Mouse (Mus musculus) right cerebral cortex, postnatal 36 days (tissue): ENCODE measurements around the gene Eprs.
"Not testable (repeated sequence)": the region's sequence is repeated elsewhere in the genome, so short reads cannot be mapped to it uniquely, and the experiment has no call there.

Experiments used
- DNase-seq, 2 experiments: peaks; one replicate each; pipeline ENCODE4 v3.0.0; 2022; ENCODE audit warnings: low spot score in 2 of 2, mixed read lengths in 1 of 2

Eprs gene

DNA sequence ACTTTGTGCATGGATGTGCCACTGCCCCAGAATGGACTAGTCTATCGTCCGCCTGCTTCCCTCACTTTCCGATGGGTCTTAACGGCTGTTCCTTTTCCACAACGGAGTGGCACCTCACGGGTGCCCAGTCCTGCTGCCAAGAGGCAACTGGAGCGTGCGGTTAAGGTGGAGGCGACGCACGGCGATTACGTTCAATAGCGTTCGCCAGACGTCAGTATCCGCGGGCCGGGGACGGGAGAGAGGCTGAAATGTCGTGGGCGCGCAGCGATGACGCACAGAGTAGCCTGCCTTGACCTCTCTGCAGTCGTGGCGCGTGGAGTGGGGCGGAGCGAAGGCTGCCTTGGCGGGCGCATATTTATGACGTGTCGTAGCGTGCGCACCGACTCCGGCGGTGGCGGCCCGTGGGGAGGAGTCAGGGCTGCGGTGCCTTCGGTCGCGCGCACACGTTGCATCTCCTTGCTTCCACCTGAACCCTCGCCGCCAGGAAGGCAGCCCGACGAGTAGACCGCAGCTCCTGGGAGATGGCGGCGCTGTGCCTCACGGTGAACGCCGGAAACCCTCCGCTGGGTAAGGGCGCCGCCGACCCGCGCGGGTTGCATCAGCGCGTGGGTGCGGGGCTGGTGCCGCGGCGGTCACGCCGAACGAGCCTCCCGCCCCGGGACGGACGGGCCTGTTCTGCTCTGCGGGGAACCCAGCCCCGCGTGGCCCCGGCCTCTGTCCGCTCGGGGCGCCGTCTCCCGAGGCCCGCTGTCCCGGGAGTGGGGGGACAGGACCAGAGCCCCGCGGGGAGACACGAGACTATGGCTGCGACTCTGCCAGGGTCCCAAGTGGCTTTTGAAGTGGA lies at the start of gene Eprs:
Eprs (plus strand) TSS at position 368 of the 844 bp plus-strand sequence.
- DNase-seq: peak; percentile 98 to 99

DNA sequence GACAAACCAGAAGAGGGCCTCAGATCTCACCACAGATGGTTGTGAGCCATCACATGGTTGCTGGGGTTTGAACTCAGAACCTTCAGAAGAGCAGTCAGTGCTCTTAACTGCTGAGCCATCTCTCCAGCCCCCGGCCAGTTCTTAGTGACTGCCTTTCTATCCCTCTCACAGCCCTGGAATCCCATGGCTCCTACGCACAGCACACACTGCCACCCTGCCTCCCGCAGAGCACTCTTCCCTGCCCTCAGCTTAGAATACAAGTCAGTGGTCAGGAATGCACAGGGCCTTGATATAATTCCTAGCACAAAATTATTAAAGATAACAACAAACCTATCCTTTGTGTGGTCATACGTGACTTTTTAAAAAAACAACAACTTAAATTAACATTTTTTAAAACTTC lies 48.3 kb upstream of the Eprs start:
- no peak for DNase-seq

DNA sequence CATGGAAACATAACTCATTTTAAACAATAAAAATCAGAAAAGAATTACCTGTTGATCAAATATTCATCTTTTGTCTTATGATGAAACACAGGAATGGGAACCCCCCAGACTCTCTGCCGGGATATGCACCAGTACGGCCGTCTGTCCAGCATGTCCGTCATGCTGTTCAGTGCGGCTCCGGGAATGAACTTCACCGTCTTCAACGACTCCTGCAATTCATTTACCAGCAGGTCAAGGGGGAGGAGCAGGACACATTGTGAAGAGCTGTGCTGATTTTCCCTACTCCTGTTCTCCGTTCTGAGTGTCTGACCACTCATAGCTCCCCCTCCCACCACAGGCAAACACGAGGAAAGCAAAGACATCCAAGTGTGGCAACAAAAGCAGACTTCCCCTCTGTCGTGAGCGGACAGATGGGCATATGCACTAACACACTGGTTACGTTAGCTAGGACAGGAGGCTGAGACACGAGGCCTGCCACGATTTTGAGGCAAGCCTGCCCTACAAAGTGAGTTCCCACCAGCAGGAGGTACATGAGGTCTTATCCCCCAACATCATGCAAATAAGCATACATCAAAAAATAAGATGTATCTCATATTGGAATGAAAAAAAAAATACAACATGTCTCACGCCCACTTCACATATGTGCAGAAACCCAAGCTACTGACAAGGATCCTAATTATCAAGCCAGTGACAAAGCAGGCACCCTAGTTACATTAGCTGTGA lies 46.8 kb upstream of the Eprs start:
- peak in 1 of 2 experiments; percentile 31 for DNase-seq

DNA sequence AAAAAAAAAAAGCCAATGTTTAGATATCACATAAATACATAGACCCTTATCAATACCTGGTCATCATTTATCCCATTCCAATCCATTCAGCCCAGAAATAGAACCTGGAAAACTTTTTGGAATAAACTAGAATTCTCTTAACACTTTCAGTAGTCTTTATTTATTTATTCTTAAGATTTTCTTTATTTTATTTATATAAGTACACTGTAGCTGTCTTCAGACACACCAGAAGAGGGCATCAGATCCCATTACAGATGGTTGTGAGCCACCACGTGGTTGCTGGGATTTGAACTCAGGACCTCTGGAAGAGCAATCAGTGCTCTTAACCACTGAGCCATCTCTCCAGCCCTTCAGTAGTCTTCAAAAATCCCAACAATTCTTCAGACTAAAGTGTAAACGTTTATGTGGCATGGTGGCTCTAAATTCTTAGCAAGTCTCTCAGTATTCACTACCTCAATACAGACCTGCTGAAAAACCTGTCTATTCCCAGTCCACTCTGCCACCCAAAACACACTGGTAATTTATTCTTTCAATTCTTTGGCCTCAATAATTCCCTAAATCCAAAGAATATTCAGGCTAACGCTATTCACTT lies 35.0 kb upstream of the Eprs start:
- not testable (repeated sequence) for DNase-seq

DNA sequence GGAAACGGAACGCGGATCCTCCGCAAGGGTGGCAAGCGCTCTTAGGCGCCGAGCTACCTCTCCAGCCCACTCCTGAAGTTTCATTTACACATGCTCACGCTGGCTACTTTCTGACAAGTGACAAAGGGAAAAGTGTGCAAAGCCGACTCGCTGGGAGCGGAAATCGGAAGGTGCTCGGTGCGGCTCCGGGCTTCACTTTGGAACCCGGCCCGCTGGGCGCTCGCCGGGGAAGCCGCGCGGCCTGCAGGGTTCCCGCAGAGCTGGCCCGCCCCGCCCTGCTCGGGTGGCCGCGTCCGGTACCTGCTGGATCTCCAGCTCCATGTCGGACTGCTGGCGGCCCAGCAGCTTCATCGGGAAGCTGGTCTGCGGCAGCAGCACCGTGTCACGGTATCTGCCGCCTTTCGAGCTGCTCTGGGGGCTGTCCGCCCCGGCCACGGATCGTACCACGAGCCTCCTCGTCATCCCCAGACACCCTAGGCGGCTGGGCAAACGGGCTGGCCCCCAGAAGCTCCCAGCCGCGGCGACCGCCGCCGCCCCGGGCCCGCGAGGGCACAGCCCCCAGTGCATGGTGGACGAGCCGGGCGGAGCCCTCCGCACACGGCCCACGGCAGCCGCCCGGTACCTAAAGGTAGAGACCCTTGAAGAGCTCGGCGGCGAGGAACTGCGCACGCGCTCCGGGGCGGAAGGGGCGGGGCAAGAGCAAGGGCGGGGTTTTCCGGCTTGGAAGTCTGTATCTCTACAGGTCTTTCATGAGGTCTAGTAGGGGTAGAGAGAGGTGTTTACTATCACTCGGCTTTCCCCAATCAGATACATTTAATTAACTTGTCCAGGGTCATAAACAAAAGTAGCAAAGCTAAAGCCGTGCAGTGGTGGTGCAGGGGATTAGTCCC lies 33.9 kb upstream of the Eprs start, which contains the start of gene Iars2:
Iars2 (minus strand) TSS at position 676 of the 890 bp plus-strand sequence.
- DNase-seq: peak; percentile 78 to 81

DNA sequence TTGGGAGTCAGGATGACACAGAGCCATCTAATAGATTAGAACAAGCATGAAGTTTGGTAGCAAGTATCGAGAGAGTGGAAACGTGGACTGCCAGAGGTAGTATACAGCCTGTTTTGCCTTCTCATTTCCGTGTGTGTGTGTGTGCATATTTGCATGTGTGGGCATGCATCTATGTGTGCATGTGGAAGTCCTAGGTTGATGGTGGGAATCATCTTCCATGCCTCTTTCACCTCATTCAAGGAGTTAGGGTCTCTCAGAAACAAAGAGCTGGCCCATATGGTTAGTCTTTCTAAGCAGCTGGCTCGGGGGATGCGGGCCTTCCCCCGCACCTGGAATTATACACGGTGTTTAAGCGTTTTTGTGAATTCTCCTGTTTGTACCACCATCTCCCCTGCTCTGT lies 33.0 kb upstream of the Eprs start:
- DNase-seq: no peak

DNA sequence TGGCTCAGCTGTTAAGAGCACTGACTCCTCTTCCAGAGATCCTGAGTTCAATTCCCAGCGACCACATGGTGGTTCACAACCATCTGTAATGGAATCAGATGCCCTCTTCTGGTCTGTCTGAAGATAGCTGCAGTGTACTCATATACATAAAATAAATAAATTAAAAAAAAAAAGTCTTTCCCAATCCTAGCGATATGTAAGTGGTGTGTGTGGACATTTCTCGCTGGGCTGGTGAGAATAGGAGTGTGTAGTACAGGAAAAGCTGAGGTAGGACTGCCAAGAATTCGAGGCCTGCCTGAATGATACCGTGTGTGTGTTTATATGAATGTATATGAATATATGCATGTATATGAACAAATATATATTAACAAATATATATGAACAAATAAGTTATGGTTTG lies 31.5 kb upstream of the Eprs start:
- no peak for DNase-seq

DNA sequence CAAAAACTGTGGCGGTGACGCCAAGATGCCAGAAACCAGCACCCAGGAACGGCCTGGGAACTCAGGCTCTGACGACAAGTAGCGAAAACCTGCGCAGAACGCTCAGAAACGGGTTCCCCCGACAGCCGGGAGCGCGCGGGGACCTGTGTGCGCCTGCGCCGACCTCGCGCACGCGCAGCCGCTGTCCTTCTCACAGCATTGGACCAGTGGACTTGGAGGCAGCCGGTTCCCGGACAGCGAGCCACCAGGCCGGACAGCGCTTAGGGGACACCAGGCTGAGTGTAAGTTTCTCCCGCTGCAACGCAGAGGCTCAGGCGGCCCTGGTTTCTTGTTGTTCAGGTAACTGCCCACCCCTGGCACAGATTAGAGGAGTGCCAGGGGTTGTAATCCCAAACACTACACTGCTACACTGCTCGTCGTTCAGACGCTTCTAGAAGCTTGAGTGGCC lies 30.8 kb upstream of the Eprs start, which contains the start of gene Bpnt1:
Bpnt1 (plus strand) TSS at position 167 of the 448 bp plus-strand sequence.
- peak; percentile 83 to 84 for DNase-seq

DNA sequence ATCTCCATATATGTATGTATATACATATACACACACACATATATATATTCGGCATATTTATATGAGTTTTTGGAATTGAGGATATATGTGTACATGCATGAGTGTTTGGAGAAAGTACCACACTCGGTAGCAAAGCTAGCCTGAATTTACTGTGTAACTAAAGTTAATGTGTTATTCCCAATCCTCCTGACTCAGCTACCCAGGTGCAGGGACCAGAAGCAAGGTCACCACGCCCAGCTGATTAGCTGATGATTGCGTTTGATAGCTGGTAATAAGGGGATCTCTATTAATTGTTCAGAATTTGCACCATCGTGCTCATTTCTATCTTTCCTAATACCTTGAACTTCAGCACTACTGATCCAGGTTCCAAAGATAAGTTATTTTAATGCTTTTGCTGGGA lies 29.2 kb upstream of the Eprs start:
- no peak for DNase-seq

DNA sequence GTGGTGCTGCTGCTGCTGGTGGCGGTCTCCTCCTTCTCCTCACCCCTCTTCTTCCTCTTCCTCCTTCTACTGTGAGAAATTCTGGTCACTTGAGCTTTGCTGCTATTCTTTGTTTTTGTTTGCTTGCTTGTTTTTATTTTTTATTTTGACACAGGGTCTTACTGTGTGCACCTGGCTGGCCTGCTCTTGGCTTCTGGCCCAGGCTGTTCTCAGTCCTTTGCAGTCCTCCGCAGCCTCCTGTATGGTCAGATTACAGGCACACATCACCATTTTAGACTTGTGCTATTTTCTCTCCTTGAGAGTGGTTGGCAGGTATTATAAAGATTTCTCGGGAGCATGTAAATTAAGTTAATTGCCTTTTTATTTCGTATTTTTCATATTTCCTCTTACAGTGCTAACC lies 28.7 kb upstream of the Eprs start:
- DNase-seq: no peak

DNA sequence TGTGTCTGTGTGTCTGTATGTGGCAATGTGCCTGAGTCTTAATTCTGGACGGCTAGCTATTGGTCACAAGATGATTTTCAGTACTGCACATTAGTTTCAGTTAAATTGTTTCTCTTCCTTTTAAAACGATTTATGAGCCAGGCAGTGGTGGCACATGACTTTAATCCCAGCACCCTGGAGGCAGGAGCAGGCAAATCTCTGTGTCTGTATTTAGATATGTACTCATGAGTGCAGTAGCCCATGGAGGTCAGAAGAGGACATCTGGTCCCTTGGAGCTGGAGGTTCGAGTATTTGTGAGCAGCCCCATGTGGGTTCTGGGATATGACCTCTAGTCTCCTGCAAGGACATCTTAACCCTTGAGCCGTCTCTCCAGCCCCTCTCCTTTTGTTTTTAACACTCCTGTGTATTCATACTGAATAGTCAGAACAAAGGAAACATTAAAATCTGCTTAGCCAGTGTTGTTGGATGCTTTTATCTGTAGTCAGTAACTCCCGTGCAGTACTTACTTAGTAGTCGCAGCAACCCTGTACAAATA lies 27.5 kb upstream of the Eprs start:
- DNase-seq: no peak

DNA sequence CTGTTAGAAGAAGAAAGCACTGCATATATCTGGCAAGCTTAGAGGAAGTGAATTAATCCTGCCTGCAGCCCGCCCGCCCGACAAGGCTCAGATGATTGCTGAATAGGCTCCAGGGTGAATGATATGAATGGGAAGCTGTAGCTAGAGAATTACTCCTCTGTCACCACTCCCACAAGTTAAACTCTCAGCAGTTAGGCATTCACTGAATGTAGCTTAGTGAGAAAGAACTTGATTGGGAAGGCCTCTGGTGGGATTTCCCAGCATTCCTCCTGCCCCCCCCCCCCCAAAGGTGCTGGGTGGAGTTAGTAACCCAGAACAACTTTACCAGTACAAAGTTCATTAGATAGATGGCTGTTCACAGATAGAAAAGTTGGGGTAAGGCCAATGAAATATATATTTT lies 26.3 kb upstream of the Eprs start:
- no peak for DNase-seq

DNA sequence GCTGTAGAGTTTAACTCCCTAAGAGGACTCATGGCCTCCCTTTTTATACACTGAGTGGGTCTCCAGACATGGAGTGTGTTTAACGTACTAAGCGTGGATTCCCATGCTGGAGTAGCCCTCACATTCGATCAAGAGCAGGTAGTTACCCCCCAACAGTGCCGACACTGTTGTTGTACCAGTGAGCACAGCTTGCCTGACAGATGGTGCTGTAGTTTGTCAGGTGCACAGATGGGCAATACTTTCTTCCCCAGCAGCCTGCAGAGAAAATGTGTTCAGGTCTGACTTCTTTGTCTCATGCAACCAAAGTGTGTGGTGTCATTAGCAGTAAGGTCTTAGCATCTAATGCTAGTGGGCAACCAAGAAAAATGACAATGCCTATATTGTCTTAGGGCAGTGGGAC lies 20.4 kb upstream of the Eprs start:
- no peak for DNase-seq

DNA sequence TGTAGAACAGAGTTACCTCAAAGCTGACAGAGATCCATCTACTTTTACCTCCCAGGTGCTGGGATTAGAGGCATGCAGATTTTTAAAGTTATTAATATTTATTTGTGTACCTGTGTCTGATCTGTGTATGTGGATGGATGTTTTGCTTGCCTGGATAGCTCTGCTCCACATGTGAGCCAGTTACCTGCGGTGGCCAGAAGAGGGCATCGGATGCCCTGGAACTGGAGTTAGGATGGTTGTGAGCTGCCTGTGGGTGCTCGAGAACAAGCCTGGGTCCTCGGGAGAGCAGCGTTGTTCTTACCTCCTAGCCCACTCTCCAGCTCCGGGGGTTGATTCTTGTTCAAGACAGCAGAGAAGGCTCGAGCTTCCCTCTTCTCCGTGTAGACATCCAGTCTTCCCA lies 19.4 kb upstream of the Eprs start:
- no peak for DNase-seq

DNA sequence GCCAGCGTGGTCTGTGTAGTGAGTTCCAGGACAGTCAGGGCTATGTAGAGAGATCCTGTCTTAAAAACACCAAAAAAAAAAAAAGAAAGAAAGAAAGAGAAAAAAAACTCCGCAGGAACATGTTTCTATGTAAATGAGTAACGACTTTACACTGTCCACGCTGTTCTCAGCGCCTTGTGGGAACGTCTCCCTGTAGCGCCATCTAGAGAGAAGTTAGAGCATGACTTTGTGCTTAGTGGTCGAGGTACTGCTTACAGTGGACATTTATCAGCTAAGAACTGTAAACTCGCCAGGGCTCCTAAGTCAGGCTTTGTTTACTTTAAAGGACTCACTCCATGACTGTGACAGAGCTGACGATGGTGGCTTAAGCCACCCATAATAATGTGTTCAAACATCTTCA lies 16.7 kb upstream of the Eprs start:
- no peak for DNase-seq

DNA sequence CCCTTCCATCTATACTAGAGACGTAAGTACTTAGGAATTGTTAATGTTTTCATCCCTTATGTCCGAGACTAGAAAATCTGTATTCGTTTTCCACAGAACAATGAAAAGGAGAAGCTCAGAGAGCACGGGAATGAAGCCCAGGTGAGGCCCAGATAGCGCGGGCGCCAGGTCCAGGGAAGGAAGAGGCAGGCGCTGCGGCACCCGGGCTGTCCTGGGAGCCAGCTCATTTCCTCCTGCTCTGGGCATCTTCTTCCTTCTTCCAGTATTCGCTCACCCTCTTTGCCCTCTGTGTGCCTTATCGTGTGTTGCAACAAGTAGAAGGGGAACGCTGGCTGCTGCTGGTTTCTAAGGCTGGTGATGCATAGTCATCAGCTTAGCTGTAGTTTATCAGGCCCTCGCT lies 13.1 kb upstream of the Eprs start:
- DNase-seq: no peak

DNA sequence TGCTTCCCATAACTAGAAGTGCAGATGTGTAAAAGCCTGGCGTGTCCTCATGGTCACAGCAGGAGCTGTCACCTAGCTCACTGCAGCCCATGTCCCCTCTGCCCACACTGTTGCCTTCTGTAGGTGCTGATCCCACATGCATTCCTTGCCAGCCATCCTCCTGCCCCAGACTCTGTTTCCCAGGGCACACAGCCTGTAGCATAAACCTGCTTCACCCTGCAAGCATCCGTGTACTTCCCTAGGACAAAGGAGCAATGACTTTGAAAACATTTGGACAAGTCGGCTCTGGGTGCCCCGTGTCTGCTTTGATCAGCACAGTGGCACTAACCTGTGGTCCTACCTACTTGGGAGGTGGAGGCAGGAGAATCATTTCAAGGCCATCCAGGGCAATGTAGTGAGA lies 12.2 kb upstream of the Eprs start:
- no peak for DNase-seq

DNA sequence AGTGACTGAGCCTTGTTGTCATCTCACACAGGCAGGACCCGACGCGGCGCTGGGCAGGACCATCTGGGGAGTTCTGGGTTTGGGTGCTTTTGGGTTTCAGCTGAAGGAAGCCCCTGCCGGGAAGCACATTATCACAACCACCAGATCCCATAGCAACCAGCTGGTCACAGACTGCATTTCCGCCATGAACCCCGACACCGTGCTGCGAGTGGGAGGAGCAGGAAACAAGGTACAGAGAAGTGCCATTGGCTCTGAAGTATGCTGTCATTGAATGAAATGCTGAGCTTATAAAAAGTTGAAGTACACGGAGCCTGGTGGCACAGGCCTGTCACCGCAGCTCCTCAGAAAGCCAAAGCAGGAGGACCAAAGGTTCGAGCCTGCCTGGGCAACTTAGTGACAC lies 10.7 kb upstream of the Eprs start:
- no peak for DNase-seq

DNA sequence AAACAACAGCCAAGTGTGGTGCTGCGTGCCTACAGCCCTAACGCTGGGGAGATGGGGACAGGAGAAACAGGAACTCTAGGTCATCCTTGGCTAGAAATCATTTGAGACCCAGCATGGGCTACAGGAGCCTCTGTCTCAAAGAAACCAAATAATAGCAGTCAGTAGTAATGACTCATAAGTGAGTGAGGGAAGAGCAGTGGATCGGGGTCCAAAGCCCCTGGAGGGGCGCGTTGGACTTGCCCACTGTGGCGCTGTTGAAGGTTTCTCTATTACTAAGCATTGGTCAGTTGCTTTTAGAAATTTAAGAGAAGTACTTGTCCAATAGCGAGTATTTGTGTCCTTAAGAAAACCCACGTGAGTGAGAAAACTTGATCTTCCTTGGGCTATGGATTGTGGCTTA lies 9.5 kb upstream of the Eprs start:
- no peak for DNase-seq

DNA sequence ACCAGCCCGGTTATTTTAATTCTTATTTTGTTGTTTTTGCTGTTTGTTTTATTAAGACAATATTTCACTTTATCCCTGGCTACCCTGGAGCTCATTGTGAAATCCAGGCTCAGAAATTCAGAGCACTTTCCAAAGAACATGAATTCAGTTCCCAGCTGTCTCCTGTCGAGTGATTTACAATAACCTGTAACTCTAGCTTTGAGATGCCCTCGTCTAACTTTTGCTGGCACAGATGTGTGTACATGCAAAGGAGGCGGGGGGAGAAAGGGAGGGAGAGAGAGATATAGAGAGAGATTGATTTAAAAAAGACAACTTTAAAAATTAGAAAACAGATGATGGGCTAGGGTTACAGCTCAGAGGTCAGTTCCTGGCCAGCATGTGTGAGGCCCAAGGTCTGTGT lies 8.1 kb upstream of the Eprs start:
- no peak for DNase-seq

DNA sequence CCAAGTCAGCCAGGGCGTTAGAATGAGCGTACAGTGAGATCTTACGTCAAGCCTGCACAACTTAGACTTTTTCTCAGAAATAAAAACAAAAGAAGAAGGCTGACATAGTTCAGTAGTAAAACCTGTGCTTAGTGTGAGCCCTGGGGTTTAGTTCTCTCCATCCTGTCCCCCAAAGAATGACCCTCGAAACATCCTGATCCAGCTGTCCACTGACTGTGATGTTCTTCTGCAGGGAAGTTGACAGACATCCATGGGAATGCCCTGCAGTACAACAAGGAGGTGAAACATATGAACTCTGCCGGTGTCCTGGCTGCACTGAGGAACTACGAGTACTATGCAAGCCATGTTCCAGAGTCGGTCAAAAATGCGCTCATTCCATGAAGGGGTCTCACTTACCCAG lies 6.6 kb upstream of the Eprs start:
- no peak for DNase-seq
